Mouse (Mus musculus): Measurements from ENCODE around the gene Tfap2e.

- TF ChIP-seq CTCF (IDR thresholded peaks at IDR 0.05): no peak
- no peak for TF ChIP-seq POLR2A (IDR thresholded peaks at IDR 0.05; ENCODE audit: insufficient read depth, low read depth, low read length)
Measured at GRCm38 (mm10) chr4:126779826-126780775, 44.1 kb upstream of the Tfap2e start.
